Mouse (Mus musculus): ENCODE measurements around the gene Ltb4r2. TPM values are rescaled to one million over a fixed set of nuclear protein-coding genes. Genes with fewer than 3 reads are reported as not detected.

Ltb4r2 gene
- 0.83 and 2.1 TPM in 2 replicates for polyA plus RNA-seq (2012; rRNA removed)

GRCm38 (mm10) chr14:55761163-55761562, at the start of gene Ltb4r2:
Gene Ltb4r2, plus strand, starts transcription at chr14:55761428.
- 94% methylated on average over 6 of the region's 6 CpGs for WGBS
- DNase-seq (ENCODE audit: low read depth in 1 of 2, low spot score in 2 of 2): no peak
- TF ChIP-seq POLR2A (IDR thresholded peaks at IDR 0.05; ENCODE audit: low read depth, low read length): no peak
- Histone ChIP-seq H3K4me1 (ENCODE audit: control insufficient read depth, insufficient read depth, insufficient read length) (peaks cover 7% of the 10 kb centered on the region; the same call in 1 of the 2 replicates), H3K27ac (ENCODE audit: insufficient read depth, low read length) (no peak within 1 kb of the TSS), H3K36me3 (ENCODE audit: control insufficient read depth, insufficient read depth, low read length) (no peaks in the 10 kb centered on the region), H3K27me3 (ENCODE audit: control insufficient read depth, insufficient read depth, low read length) (peaks cover 7% of the 10 kb centered on the region), H3K4me3 (ENCODE audit: extremely low read depth, insufficient read depth, insufficient read length) (peak within 1 kb of the TSS; percentile 44; the same call in 1 of the 2 replicates)

GRCm38 (mm10) chr14:55711786-55712185, 49.4 kb upstream of the Ltb4r2 start:
- no peak overlapping the region for H3K27ac ChIP-seq (ENCODE audit: insufficient read depth, low read length)
- 86% methylated on average over 7 of the region's 7 CpGs for WGBS
- 0 out of 2 replicates have a peak, but pooled peaks cover 3% of the 10 kb centered on the region for H3K27me3 ChIP-seq (ENCODE audit: control insufficient read depth, insufficient read depth, low read length)
- TF ChIP-seq POLR2A (IDR thresholded peaks at IDR 0.05; ENCODE audit: low read depth, low read length) (no peak), CTCF (IDR thresholded peaks at IDR 0.05; ENCODE audit: extremely low read depth, insufficient read depth, insufficient read length, insufficient replicate concordance) (no peak)
- H3K4me3 ChIP-seq (ENCODE audit: extremely low read depth, insufficient read depth, insufficient read length): no peak overlapping the region
- peaks cover 5% of the 10 kb centered on the region for H3K36me3 ChIP-seq (ENCODE audit: control insufficient read depth, insufficient read depth, low read length)
- no peaks in the 10 kb centered on the region for H3K4me1 ChIP-seq (ENCODE audit: control insufficient read depth, insufficient read depth, insufficient read length)
- no peak for DNase-seq (ENCODE audit: low read depth in 1 of 2, low spot score in 2 of 2)

- DNase-seq (ENCODE audit: low read depth in 1 of 2, low spot score in 2 of 2): no peak
- 24% methylated on average over 25 of the region's 25 CpGs for WGBS
- Histone ChIP-seq H3K27me3 (ENCODE audit: control insufficient read depth, insufficient read depth, low read length) (0 out of 2 replicates have a peak, but pooled peaks cover 3% of the 10 kb centered on the region), H3K27ac (ENCODE audit: insufficient read depth, low read length) (no peak overlapping the region), H3K4me1 (ENCODE audit: control insufficient read depth, insufficient read depth, insufficient read length) (no peaks in the 10 kb centered on the region), H3K4me3 (ENCODE audit: extremely low read depth, insufficient read depth, insufficient read length) (no peak overlapping the region), H3K36me3 (ENCODE audit: control insufficient read depth, insufficient read depth, low read length) (peaks cover 15% of the 10 kb centered on the region)
- no peak for TF ChIP-seq POLR2A (IDR thresholded peaks at IDR 0.05; ENCODE audit: low read depth, low read length)
- TF ChIP-seq CTCF (IDR thresholded peaks at IDR 0.05; ENCODE audit: extremely low read depth, insufficient read depth, insufficient read length, insufficient replicate concordance): no peak
Measured at GRCm38 (mm10) chr14:55713007-55713728, 48.1 kb upstream of the Ltb4r2 start.

- H3K4me3 ChIP-seq (ENCODE audit: extremely low read depth, insufficient read depth, insufficient read length): no peak within 1 kb of the TSS
Measured at GRCm38 (mm10) chr14:55713729-55714122, 47.5 kb upstream of the Ltb4r2 start, which contains the start of gene Tgm1. Gene Tgm1, minus strand, starts transcription at chr14:55713926.

GRCm38 (mm10) chr14:55714893-55715292, 46.3 kb upstream of the Ltb4r2 start:
- Histone ChIP-seq H3K27ac (ENCODE audit: insufficient read depth, low read length) (no peak overlapping the region), H3K36me3 (ENCODE audit: control insufficient read depth, insufficient read depth, low read length) (peaks cover 24% of the 10 kb centered on the region), H3K27me3 (ENCODE audit: control insufficient read depth, insufficient read depth, low read length) (0 out of 2 replicates have a peak, but pooled peaks cover 3% of the 10 kb centered on the region), H3K4me1 (ENCODE audit: control insufficient read depth, insufficient read depth, insufficient read length) (no peaks in the 10 kb centered on the region), H3K4me3 (ENCODE audit: extremely low read depth, insufficient read depth, insufficient read length) (no peak overlapping the region)
- DNase-seq (ENCODE audit: low read depth in 1 of 2, low spot score in 2 of 2): no peak
- TF ChIP-seq CTCF (IDR thresholded peaks at IDR 0.05; ENCODE audit: extremely low read depth, insufficient read depth, insufficient read length, insufficient replicate concordance): no peak
- TF ChIP-seq POLR2A (IDR thresholded peaks at IDR 0.05; ENCODE audit: low read depth, low read length): no peak
- WGBS: 44% methylated on average over 6 of the region's 6 CpGs

More at GRCm38 (mm10) chr14:55713729-55714122, 47.5 kb upstream of the Ltb4r2 start, which contains the start of gene Tgm1:
- WGBS: 28% methylated on average over 4 of the region's 4 CpGs
- Histone ChIP-seq H3K36me3 (ENCODE audit: control insufficient read depth, insufficient read depth, low read length) (peaks cover 20% of the 10 kb centered on the region), H3K27ac (ENCODE audit: insufficient read depth, low read length) (no peak within 1 kb of the TSS), H3K4me1 (ENCODE audit: control insufficient read depth, insufficient read depth, insufficient read length) (no peaks in the 10 kb centered on the region), H3K27me3 (ENCODE audit: control insufficient read depth, insufficient read depth, low read length) (0 out of 2 replicates have a peak, but pooled peaks cover 3% of the 10 kb centered on the region)
- no peak for TF ChIP-seq CTCF (IDR thresholded peaks at IDR 0.05; ENCODE audit: extremely low read depth, insufficient read depth, insufficient read length, insufficient replicate concordance)
- TF ChIP-seq POLR2A (IDR thresholded peaks at IDR 0.05; ENCODE audit: low read depth, low read length): no peak
- DNase-seq (ENCODE audit: low read depth in 1 of 2, low spot score in 2 of 2): no peak

- Histone ChIP-seq H3K36me3 (ENCODE audit: control insufficient read depth, insufficient read depth, low read length) (peaks cover 28% of the 10 kb centered on the region), H3K27me3 (ENCODE audit: control insufficient read depth, insufficient read depth, low read length) (0 out of 2 replicates have a peak, but pooled peaks cover 3% of the 10 kb centered on the region), H3K27ac (ENCODE audit: insufficient read depth, low read length) (no peak overlapping the region), H3K4me1 (ENCODE audit: control insufficient read depth, insufficient read depth, insufficient read length) (no peaks in the 10 kb centered on the region), H3K4me3 (ENCODE audit: extremely low read depth, insufficient read depth, insufficient read length) (no peak overlapping the region)
- no peak for DNase-seq (ENCODE audit: low read depth in 1 of 2, low spot score in 2 of 2)
- 95% methylated on average over 6 of the region's 6 CpGs for WGBS
- TF ChIP-seq POLR2A (IDR thresholded peaks at IDR 0.05; ENCODE audit: low read depth, low read length) (no peak), CTCF (IDR thresholded peaks at IDR 0.05; ENCODE audit: extremely low read depth, insufficient read depth, insufficient read length, insufficient replicate concordance) (no peak)
Measured at GRCm38 (mm10) chr14:55716271-55716670, 45.0 kb upstream of the Ltb4r2 start.

- WGBS: 92% methylated on average over 8 of the region's 8 CpGs
- Histone ChIP-seq H3K4me1 (ENCODE audit: control insufficient read depth, insufficient read depth, insufficient read length) (no peaks in the 10 kb centered on the region), H3K4me3 (ENCODE audit: extremely low read depth, insufficient read depth, insufficient read length) (no peak overlapping the region), H3K27ac (ENCODE audit: insufficient read depth, low read length) (no peak overlapping the region), H3K27me3 (ENCODE audit: control insufficient read depth, insufficient read depth, low read length) (0 out of 2 replicates have a peak, but pooled peaks cover 3% of the 10 kb centered on the region), H3K36me3 (ENCODE audit: control insufficient read depth, insufficient read depth, low read length) (peaks cover 28% of the 10 kb centered on the region)
- DNase-seq (ENCODE audit: low read depth in 1 of 2, low spot score in 2 of 2): no peak
- TF ChIP-seq POLR2A (IDR thresholded peaks at IDR 0.05; ENCODE audit: low read depth, low read length) (no peak), CTCF (IDR thresholded peaks at IDR 0.05; ENCODE audit: extremely low read depth, insufficient read depth, insufficient read length, insufficient replicate concordance) (no peak)
Measured at GRCm38 (mm10) chr14:55716884-55717283, 44.3 kb upstream of the Ltb4r2 start.
